Mouse (Mus musculus): ENCODE results near the gene Tra2b. TPM values are rescaled to one million over a fixed set of nuclear protein-coding genes. Genes with fewer than 3 reads are reported as not detected.
A peak's percentile ranks its signal among the peaks of the same experiment; 100 is the strongest.

Tra2b gene
- total RNA-seq, 1 experiment = 249 TPM

GRCm38 (mm10) chr16:22286996-22287395, 21.2 kb upstream of the Tra2b start:
- no peak for TF ChIP-seq ZNF384 (IDR thresholded peaks at IDR 0.05; ENCODE audit: low read depth, low read length)
- no peak for TF ChIP-seq HCFC1 (IDR thresholded peaks at IDR 0.05; ENCODE audit: borderline replicate concordance, insufficient read depth, low read length)
- no peak for TF ChIP-seq MAFK (IDR thresholded peaks at IDR 0.05; ENCODE audit: insufficient read depth, low read depth, low read length)
- no peak for TF ChIP-seq ZC3H11A (IDR thresholded peaks at IDR 0.05; ENCODE audit: borderline replicate concordance, low read depth, low read length)
- no peak for TF ChIP-seq CHD2 (IDR thresholded peaks at IDR 0.05; ENCODE audit: low read depth, low read length)
- no peak overlapping the region for H3K27ac ChIP-seq (ENCODE audit: insufficient read depth, low read depth, low read length, poor library complexity, severe bottlenecking)
- peaks cover 9% of the 10 kb centered on the region; the same call in 1 of the 2 replicates for H3K9me3 ChIP-seq (ENCODE audit: control insufficient read depth, insufficient read depth, low read depth, low read length)
- H3K4me3 ChIP-seq (ENCODE audit: insufficient read depth in 1 of 2, low read depth in 1 of 2, low read length in 2 of 2, poor library complexity in 1 of 2, severe bottlenecking in 1 of 2) = no peak overlapping the region
- no peaks in the 10 kb centered on the region for H3K4me1 ChIP-seq (ENCODE audit: control insufficient read depth in 2 of 2, insufficient read depth in 2 of 2, low read length in 2 of 2, poor library complexity in 1 of 2)
- no peaks in the 10 kb centered on the region; the same call in 1 of the 2 replicates for H3K36me3 ChIP-seq (ENCODE audit: control insufficient read depth, insufficient read depth, low read length, poor library complexity, severe bottlenecking)
- H3K9ac ChIP-seq (ENCODE audit: insufficient read depth, low read depth, low read length, poor library complexity, severe bottlenecking) = no peak overlapping the region
- in situ Hi-C loops (cut with MboI; ENCODE audit: low sequenced_read_pairs in 2 of 2, unreplicated experiment in 2 of 2) = no loop called here
- no peak for DNase-seq (ENCODE audit: low read depth, low spot score)

GRCm38 (mm10) chr16:22276536-22276935, 10.7 kb upstream of the Tra2b start:
- Histone ChIP-seq H3K9me3 (ENCODE audit: control insufficient read depth, insufficient read depth, low read depth, low read length) (peaks cover 13% of the 10 kb centered on the region), H3K27ac (ENCODE audit: insufficient read depth, low read depth, low read length, poor library complexity, severe bottlenecking) (no peak overlapping the region), H3K9ac (ENCODE audit: insufficient read depth, low read depth, low read length, poor library complexity, severe bottlenecking) (no peak overlapping the region), H3K4me3 (ENCODE audit: insufficient read depth in 1 of 2, low read depth in 1 of 2, low read length in 2 of 2, poor library complexity in 1 of 2, severe bottlenecking in 1 of 2) (no peak overlapping the region), H3K4me1 (ENCODE audit: control insufficient read depth in 2 of 2, insufficient read depth in 2 of 2, low read length in 2 of 2, poor library complexity in 1 of 2) (no peaks in the 10 kb centered on the region), H3K36me3 (ENCODE audit: control insufficient read depth, insufficient read depth, low read length, poor library complexity, severe bottlenecking) (no peaks in the 10 kb centered on the region)
- in situ Hi-C loops (cut with MboI; ENCODE audit: low sequenced_read_pairs in 2 of 2, unreplicated experiment in 2 of 2) = no loop called here
- no peak for TF ChIP-seq ZNF384 (IDR thresholded peaks at IDR 0.05; ENCODE audit: low read depth, low read length)
- no peak for TF ChIP-seq MAFK (IDR thresholded peaks at IDR 0.05; ENCODE audit: insufficient read depth, low read depth, low read length)
- DNase-seq (ENCODE audit: low read depth, low spot score) = no peak

GRCm38 (mm10) chr16:22275142-22275541, 9.3 kb upstream of the Tra2b start:
- H3K36me3 ChIP-seq (ENCODE audit: control insufficient read depth, insufficient read depth, low read length, poor library complexity, severe bottlenecking) = no peaks in the 10 kb centered on the region
- H3K27ac ChIP-seq (ENCODE audit: insufficient read depth, low read depth, low read length, poor library complexity, severe bottlenecking) = no peak overlapping the region
- peaks cover 13% of the 10 kb centered on the region for H3K9me3 ChIP-seq (ENCODE audit: control insufficient read depth, insufficient read depth, low read depth, low read length)
- H3K9ac ChIP-seq (ENCODE audit: insufficient read depth, low read depth, low read length, poor library complexity, severe bottlenecking) = no peak overlapping the region
- H3K4me1 ChIP-seq (ENCODE audit: control insufficient read depth in 2 of 2, insufficient read depth in 2 of 2, low read length in 2 of 2, poor library complexity in 1 of 2) = peaks cover 0 to 3% of the 10 kb centered on the region in 2 experiments; a peak in 1 of 4 replicates
- no peak overlapping the region for H3K4me3 ChIP-seq (ENCODE audit: insufficient read depth in 1 of 2, low read depth in 1 of 2, low read length in 2 of 2, poor library complexity in 1 of 2, severe bottlenecking in 1 of 2)
- no peak for TF ChIP-seq CHD2 (IDR thresholded peaks at IDR 0.05; ENCODE audit: low read depth, low read length)
- TF ChIP-seq ZC3H11A (IDR thresholded peaks at IDR 0.05; ENCODE audit: borderline replicate concordance, low read depth, low read length) = no peak
- no peak for TF ChIP-seq ZNF384 (IDR thresholded peaks at IDR 0.05; ENCODE audit: low read depth, low read length)
- TF ChIP-seq MAFK (IDR thresholded peaks at IDR 0.05; ENCODE audit: insufficient read depth, low read depth, low read length) = no peak
- TF ChIP-seq HCFC1 (IDR thresholded peaks at IDR 0.05; ENCODE audit: borderline replicate concordance, insufficient read depth, low read length) = no peak
- DNase-seq (ENCODE audit: low read depth, low spot score) = no peak
- in situ Hi-C loops (cut with MboI; ENCODE audit: low sequenced_read_pairs in 2 of 2, unreplicated experiment in 2 of 2) = no loop called here

GRCm38 (mm10) chr16:22270491-22270890, 4.7 kb upstream of the Tra2b start:
- Histone ChIP-seq H3K27ac (ENCODE audit: insufficient read depth, low read depth, low read length, poor library complexity, severe bottlenecking) (no peak overlapping the region), H3K4me3 (ENCODE audit: insufficient read depth in 1 of 2, low read depth in 1 of 2, low read length in 2 of 2, poor library complexity in 1 of 2, severe bottlenecking in 1 of 2) (no peak overlapping the region), H3K36me3 (ENCODE audit: control insufficient read depth, insufficient read depth, low read length, poor library complexity, severe bottlenecking) (no peaks in the 10 kb centered on the region), H3K9ac (ENCODE audit: insufficient read depth, low read depth, low read length, poor library complexity, severe bottlenecking) (no peak overlapping the region), H3K4me1 (ENCODE audit: control insufficient read depth in 2 of 2, insufficient read depth in 2 of 2, low read length in 2 of 2, poor library complexity in 1 of 2) (peaks cover 0 to 6% of the 10 kb centered on the region in 2 experiments; a peak in 1 of 4 replicates), H3K9me3 (ENCODE audit: control insufficient read depth, insufficient read depth, low read depth, low read length) (peaks cover 1% of the 10 kb centered on the region)
- in situ Hi-C loops (cut with MboI; ENCODE audit: low sequenced_read_pairs in 2 of 2, unreplicated experiment in 2 of 2) = no loop called here
- TF ChIP-seq ZC3H11A (IDR thresholded peaks at IDR 0.05; ENCODE audit: borderline replicate concordance, low read depth, low read length) (no peak), MAFK (IDR thresholded peaks at IDR 0.05; ENCODE audit: insufficient read depth, low read depth, low read length) (no peak), HCFC1 (IDR thresholded peaks at IDR 0.05; ENCODE audit: borderline replicate concordance, insufficient read depth, low read length) (no peak), ZNF384 (IDR thresholded peaks at IDR 0.05; ENCODE audit: low read depth, low read length) (no peak), CHD2 (IDR thresholded peaks at IDR 0.05; ENCODE audit: low read depth, low read length) (no peak)
- no peak for DNase-seq (ENCODE audit: low read depth, low spot score)

- peak overlapping the region; percentile 87 to 97 for H3K4me3 ChIP-seq (ENCODE audit: insufficient read depth in 1 of 2, low read depth in 1 of 2, low read length in 2 of 2, poor library complexity in 1 of 2, severe bottlenecking in 1 of 2)
- no peak for DNase-seq (ENCODE audit: low read depth, low spot score)
These were observed 579 bp upstream of the Tra2b start for GRCm38 (mm10) chr16:22266384-22266783.

More at GRCm38 (mm10) chr16:22266384-22266783, 579 bp upstream of the Tra2b start:
- H3K9me3 ChIP-seq (ENCODE audit: control insufficient read depth, insufficient read depth, low read depth, low read length) = no peaks in the 10 kb centered on the region
- H3K36me3 ChIP-seq (ENCODE audit: control insufficient read depth, insufficient read depth, low read length, poor library complexity, severe bottlenecking) = no peaks in the 10 kb centered on the region
- peaks cover 4 to 6% of the 10 kb centered on the region in 2 experiments; a peak in 2 of 4 replicates for H3K4me1 ChIP-seq (ENCODE audit: control insufficient read depth in 2 of 2, insufficient read depth in 2 of 2, low read length in 2 of 2, poor library complexity in 1 of 2)
- TF ChIP-seq ZC3H11A (IDR thresholded peaks at IDR 0.05; ENCODE audit: borderline replicate concordance, low read depth, low read length) (no peak), MAFK (IDR thresholded peaks at IDR 0.05; ENCODE audit: insufficient read depth, low read depth, low read length) (no peak), ZNF384 (IDR thresholded peaks at IDR 0.05; ENCODE audit: low read depth, low read length) (no peak), CHD2 (IDR thresholded peaks at IDR 0.05; ENCODE audit: low read depth, low read length) (0 out of 2 replicates have a peak, but pooled peaks have one; percentile 16), HCFC1 (IDR thresholded peaks at IDR 0.05; ENCODE audit: borderline replicate concordance, insufficient read depth, low read length) (no peak)
- peak overlapping the region; percentile 96 for H3K9ac ChIP-seq (ENCODE audit: insufficient read depth, low read depth, low read length, poor library complexity, severe bottlenecking)
- in situ Hi-C loops (cut with MboI; ENCODE audit: low sequenced_read_pairs in 2 of 2, unreplicated experiment in 2 of 2) = no loop called here
- H3K27ac ChIP-seq (ENCODE audit: insufficient read depth, low read depth, low read length, poor library complexity, severe bottlenecking) = peak overlapping the region; percentile 88
